Mouse (Mus musculus): ENCODE measurements at regions not wholly inside any gene's neighbourhood (a gene's known extent, or its start where the extent isn't known, plus 50 kb on each side); places are given as distances from the start of the nearest gene placed in this dataset.

DNA sequence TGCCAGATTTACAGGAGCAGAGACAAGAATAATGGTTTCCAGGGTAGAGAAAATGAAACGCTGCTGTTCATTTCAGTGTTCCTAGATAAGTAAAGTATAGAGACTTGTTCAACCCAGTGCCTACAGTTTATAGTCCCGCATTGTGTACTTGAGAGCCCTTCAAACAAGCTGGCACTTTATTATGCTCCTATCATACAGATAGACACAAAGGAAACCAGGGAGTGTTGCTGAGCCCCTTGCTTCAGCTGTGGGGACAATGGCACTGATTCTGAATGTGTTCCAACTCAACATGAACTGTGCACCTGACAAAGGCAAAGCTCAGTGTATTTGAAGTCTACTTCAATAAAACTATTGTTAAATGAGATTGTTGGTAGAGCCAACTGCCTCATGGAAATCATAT lies 123.7 kb upstream of the Asb5 start:
- TF ChIP-seq CTCF (IDR thresholded peaks at IDR 0.05; ENCODE audit: low read depth, low read length) (no peak), GATA1 (IDR thresholded peaks at IDR 0.05; ENCODE audit: borderline replicate concordance, low read length) (no peak), POLR2AphosphoS5 (IDR thresholded peaks at IDR 0.05; ENCODE audit: insufficient replicate concordance, low read depth, low read length) (no peak)
